Mouse (Mus musculus): ENCODE data around the gene Gm525. TPM values are rescaled to one million over a fixed set of nuclear protein-coding genes. Genes with fewer than 3 reads are reported as not detected.
"Not testable (repeated sequence)": the region's sequence is repeated elsewhere in the genome, so short reads cannot be mapped to it uniquely, and the experiment has no call there.

Gm525 gene
- not detected for total RNA-seq (2018; cell fraction: chromatin; rRNA removed)
- not detected for total RNA-seq (2018; cell fraction: cytosol; rRNA removed)
- not detected for total RNA-seq (2018; cell fraction: nucleus; rRNA removed)
- not detected in 3 replicates for polyA plus RNA-seq (2018)

DNA sequence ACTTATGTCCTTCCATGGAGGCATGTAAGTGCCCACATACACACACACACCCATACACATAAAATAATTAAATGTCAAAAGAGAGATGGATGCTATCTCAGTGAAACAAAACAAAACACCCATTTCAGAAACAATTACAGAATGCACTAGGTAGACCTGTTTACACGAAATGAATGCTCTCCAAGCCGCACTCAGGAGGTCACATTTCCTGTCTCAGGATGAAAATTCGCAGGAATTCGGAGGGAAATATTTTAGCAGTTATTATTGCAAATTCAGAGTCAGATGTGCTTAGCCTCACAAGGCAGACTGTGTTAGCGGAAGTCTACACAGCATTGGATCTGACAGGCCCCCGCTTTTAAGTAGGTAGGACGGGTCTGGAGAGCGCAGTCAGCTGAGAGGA is at the start of gene Gm525:
Gene Gm525, plus strand, starts transcription at position 301 of the 400 bp plus-strand sequence.
- no peaks in the 10 kb centered on the region for H3K36me3 ChIP-seq (ENCODE audit: inconsistent target)
- H3K79me2 ChIP-seq (ENCODE audit: inconsistent target), result no peaks in the 10 kb centered on the region
- 100% methylated on average over 6 of the region's 8 CpGs for WGBS (ENCODE audit: missing documents)
- no peak within 1 kb of the TSS for H3K27ac ChIP-seq
- no peak within 1 kb of the TSS for H3K4me3 ChIP-seq (ENCODE audit: inconsistent target)

DNA sequence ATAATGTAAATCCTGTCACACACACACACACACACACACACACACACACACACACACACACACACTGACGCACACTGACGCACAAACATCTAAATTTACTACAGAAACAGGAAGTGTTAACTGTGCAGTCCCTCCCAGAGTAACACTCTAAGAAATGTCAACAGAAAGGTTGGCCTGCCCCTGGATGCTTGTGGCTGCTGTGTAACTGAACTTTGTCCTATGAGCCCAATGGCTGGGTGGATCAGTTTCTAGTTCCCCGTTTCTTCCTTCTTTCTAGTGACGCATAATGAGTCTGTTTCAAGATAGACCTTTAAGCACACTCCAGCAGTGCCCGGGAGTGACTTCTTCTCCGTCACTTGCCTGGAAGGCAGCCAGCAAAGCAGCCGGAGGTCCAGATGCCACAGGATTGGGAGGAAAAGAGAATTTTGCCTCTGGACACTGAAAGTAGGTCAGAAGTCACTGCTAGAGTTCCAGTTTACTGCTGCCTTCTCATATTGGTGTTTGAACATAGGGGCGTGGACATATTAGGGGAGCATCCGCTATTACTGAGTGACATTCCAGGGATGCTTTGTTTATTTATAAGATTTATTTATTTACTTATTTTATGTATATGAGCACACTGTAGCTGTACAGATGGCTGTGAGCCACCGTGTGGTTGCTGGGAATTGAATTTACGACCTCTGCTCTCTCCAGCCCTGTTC is 49.3 kb upstream of the Gm525 start:
- Histone ChIP-seq H3K79me2 (ENCODE audit: inconsistent target) (peaks cover 3% of the 10 kb centered on the region), H3K4me3 (ENCODE audit: inconsistent target) (no peak overlapping the region), H3K27ac (peak overlapping the region; percentile 74), H3K36me3 (ENCODE audit: inconsistent target) (peaks cover 20% of the 10 kb centered on the region)
- WGBS (ENCODE audit: missing documents), result 30% methylated on average over 10 of the region's 11 CpGs

DNA sequence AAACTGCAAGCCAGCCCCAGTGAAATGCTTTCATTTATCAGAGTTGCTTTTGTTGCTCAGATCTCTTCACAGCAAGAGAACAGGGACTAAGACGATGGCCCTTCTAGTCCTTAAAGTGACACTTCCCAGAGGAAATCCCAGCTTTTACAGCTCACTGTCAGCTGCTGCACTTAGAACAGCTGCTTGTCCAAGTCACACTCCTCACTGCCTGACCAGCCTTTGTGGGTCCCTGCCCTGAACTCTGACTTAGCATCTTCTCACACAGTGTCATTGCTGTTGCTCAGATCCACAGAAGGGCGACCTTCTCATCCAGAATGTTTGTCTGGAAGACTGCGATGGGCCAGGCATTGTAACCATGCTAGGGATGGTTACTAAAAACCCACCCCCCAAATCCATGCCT is 48.0 kb upstream of the Gm525 start:
- Histone ChIP-seq H3K27ac (peak overlapping the region; percentile 74), H3K79me2 (ENCODE audit: inconsistent target) (peaks cover 6% of the 10 kb centered on the region; the same call in 1 of the 2 replicates), H3K4me3 (ENCODE audit: inconsistent target) (no peak overlapping the region), H3K36me3 (ENCODE audit: inconsistent target) (peaks cover 7% of the 10 kb centered on the region; the same call in 1 of the 2 replicates)
- 95% methylated on average over 3 of the region's 3 CpGs for WGBS (ENCODE audit: missing documents)

DNA sequence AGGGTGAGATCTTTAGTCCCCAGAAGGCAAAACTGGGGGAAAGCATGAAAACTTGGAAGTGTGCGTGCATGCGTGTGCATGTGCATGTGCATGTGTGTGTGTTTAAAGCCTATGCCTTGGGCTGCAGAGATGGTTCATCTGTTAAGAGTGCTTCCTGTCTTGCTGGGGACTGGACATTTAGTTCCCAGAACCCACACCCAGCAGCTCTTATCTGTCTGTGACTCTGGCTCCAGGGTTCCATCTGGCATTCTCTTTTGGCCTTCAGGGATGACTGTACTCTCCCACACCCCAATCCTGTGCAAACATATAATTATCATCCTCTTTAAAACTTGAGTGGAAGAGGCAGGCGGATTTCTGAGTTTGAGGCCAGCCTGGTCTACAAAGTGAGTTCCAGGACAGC is 47.5 kb upstream of the Gm525 start:
- Histone ChIP-seq H3K79me2 (ENCODE audit: inconsistent target) (peaks cover 6% of the 10 kb centered on the region; the same call in 1 of the 2 replicates), H3K4me3 (ENCODE audit: inconsistent target) (no peak overlapping the region), H3K27ac (peak overlapping the region; percentile 74; the same call in 1 of the 2 replicates), H3K36me3 (ENCODE audit: inconsistent target) (peaks cover 2% of the 10 kb centered on the region; the same call in 1 of the 2 replicates)
- WGBS (ENCODE audit: missing documents), result 100% methylated on average over 3 of the region's 3 CpGs

DNA sequence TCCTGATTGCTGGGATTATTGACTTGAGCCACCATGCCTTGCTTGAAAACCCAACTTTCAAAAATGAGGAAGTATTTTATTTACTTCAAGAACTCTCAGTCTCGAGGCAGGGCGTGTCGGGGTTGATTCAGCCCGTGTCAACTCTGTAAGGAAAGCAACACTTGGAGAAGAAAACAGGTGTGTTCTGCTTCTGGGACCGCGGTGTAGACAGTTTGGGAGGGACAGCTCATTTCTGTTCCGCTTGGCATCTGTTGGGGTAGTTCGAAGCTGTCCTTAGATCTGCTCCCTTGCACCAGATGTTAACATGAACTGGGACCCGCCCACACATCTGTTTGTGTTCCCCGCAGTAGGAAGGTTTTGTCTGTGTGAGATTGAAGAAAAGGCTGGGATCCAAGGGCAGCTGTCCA is 45.7 kb upstream of the Gm525 start:
- H3K79me2 ChIP-seq (ENCODE audit: inconsistent target), result peaks cover 6% of the 10 kb centered on the region; the same call in 1 of the 2 replicates
- 9% methylated on average over 10 of the region's 10 CpGs for WGBS (ENCODE audit: missing documents)
- no peaks in the 10 kb centered on the region for H3K36me3 ChIP-seq (ENCODE audit: inconsistent target)
- H3K27ac ChIP-seq, result peak overlapping the region; percentile 81
- peak overlapping the region; percentile 1; the same call in 1 of the 2 replicates for H3K4me3 ChIP-seq (ENCODE audit: inconsistent target)

DNA sequence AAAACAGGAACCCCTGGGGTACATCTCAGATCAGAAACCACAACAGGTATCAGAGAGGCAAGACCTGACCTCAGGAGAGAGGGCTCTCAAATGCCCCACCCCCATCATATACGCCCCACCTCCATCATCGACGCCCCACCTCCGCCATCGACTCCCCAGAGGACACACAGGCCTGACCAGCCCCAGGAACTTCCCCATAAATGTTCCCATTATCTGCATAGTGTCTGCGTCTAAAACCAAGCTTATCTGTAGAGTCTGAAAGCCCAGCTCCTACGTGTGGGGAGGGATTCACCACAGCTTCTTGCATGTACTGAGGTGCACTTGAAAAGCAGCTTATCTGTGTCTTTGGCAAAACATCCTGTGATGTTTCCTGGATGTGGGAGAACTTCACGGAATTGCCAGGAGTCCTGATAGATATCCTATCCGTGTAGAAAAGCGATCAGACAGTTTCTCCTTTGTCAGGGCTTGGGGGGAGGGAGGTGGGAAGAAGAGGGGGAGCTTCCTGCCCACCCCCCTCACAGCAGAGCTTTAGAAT is 44.7 kb upstream of the Gm525 start:
- WGBS (ENCODE audit: missing documents), result 27% methylated on average over 9 of the region's 10 CpGs
- peaks cover 6% of the 10 kb centered on the region; the same call in 1 of the 2 replicates for H3K79me2 ChIP-seq (ENCODE audit: inconsistent target)
- peak overlapping the region; percentile 81 for H3K27ac ChIP-seq
- no peaks in the 10 kb centered on the region for H3K36me3 ChIP-seq (ENCODE audit: inconsistent target)
- no peak overlapping the region for H3K4me3 ChIP-seq (ENCODE audit: inconsistent target)

DNA sequence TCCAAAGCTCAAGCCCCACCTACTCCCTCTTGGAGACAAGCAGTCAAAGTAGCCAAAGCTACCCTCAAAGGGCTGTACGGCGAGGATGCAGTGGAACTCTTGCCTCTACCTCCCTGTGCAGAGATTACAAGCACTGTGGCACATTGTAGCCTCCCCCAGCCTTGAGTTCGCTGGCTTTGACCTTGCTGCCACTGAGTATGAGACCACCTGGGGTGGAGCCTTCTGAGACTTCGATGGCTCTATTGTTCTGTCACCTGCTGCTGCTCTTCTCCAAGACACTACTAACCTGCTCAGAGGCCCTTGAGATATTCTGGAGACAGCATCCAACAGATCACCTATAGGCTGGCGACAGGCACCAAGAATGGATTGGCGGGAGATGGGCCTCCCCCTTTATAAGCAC is 43.1 kb upstream of the Gm525 start:
- H3K4me3 ChIP-seq (ENCODE audit: inconsistent target), result no peak overlapping the region
- 95% methylated on average over 6 of the region's 6 CpGs for WGBS (ENCODE audit: missing documents)
- H3K27ac ChIP-seq, result peak overlapping the region; percentile 48
- H3K79me2 ChIP-seq (ENCODE audit: inconsistent target), result peaks cover 6% of the 10 kb centered on the region; the same call in 1 of the 2 replicates
- H3K36me3 ChIP-seq (ENCODE audit: inconsistent target), result no peaks in the 10 kb centered on the region

DNA sequence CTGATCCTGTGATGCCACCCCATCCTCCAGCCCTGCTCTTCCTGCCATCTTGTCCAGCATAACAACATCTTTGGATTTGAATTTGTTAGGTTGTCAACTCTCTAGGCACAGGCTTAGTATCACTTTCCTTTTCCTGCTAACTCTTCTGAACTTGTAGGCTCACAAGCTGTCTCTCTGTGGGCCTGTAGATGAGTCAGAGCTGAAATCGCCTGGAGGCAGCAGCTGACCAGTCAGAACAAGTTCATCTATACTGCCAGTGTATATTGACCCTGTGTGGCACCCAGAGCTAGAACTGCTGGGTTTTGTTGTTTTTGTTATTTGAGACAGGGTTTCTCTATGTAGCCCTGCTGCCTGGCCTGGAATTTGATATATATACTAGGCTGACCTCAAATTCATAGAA is 42.5 kb upstream of the Gm525 start:
- WGBS (ENCODE audit: missing documents), result 29% methylated on average over 1 of the region's 1 CpGs
- no peak overlapping the region for H3K4me3 ChIP-seq (ENCODE audit: inconsistent target)
- peak overlapping the region; percentile 48 for H3K27ac ChIP-seq
- H3K79me2 ChIP-seq (ENCODE audit: inconsistent target), result peaks cover 6% of the 10 kb centered on the region; the same call in 1 of the 2 replicates
- no peaks in the 10 kb centered on the region for H3K36me3 ChIP-seq (ENCODE audit: inconsistent target)

DNA sequence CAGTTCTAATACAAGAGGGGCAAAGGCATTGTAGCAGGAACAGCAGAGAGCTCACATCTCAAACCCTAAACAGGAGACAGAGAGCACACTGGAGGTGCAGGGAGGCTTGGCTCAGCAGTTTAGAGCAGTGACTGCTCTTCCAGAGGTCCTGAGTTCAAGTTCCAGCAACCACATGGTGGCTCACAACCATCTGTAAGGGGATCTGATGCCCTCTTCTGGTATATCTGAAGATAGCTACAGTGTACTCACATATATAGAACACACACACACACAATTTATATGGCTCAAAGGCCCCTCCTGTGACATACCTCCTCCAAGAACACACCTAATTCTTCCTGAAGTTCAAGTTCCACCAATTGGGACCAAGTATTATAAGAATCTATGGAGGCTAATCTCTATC is 39.0 kb upstream of the Gm525 start:
- Histone ChIP-seq H3K4me3 (ENCODE audit: inconsistent target) (no peak overlapping the region), H3K79me2 (ENCODE audit: inconsistent target) (peaks cover 6% of the 10 kb centered on the region; the same call in 1 of the 2 replicates), H3K36me3 (ENCODE audit: inconsistent target) (no peaks in the 10 kb centered on the region), H3K27ac (no peak overlapping the region)

DNA sequence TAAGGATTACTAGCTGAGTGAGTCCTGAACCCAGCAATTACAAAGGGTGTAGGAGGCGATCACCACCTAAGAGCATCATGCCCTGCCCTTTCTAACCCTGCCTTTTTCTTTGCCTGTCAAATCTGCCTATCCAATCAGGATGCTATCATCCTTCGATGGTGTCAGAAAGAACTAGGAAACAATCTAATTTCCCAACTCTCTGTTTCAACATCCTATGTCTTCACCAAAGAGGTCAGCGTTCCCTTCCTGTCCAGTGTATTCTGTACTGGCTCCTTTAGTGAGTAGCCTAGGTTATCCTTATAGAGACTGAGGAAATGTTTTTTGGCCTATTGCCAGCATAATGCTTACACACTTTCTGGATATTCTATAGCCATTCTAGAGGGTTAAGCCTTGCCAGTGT is 38.1 kb upstream of the Gm525 start:
- WGBS (ENCODE audit: missing documents), result 55% methylated on average over 3 of the region's 3 CpGs
- peaks cover 4% of the 10 kb centered on the region; the same call in 1 of the 2 replicates for H3K36me3 ChIP-seq (ENCODE audit: inconsistent target)

DNA sequence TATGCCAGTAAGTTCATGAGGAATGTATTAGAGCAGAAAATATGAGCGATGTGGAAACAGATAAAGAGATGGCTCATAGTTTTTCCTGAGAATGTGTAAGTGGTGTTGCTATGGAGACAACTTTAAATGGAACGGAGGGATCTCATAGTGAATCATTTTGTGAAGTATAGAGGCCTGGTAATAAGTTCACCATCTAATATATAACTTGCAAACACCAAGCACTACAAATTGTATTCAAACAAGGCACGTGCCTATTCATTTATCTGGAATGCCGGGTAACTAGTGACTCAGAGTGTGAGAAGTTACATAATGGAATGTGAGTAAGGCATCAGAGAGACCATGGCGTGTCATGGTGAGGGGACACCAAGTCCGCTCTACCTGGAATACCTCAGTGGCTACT is 35.1 kb upstream of the Gm525 start:
- H3K4me3 ChIP-seq (ENCODE audit: inconsistent target), result no peak overlapping the region
- 82% methylated on average over 6 of the region's 6 CpGs for WGBS (ENCODE audit: missing documents)
- H3K27ac ChIP-seq, result no peak overlapping the region
- H3K79me2 ChIP-seq (ENCODE audit: inconsistent target), result no peaks in the 10 kb centered on the region
- H3K36me3 ChIP-seq (ENCODE audit: inconsistent target), result peaks cover 27% of the 10 kb centered on the region

More for the DNA sequence above, 38.1 kb upstream of the Gm525 start:
- no peak overlapping the region for H3K4me3 ChIP-seq (ENCODE audit: inconsistent target)
- H3K27ac ChIP-seq, result no peak overlapping the region
- H3K79me2 ChIP-seq (ENCODE audit: inconsistent target), result no peaks in the 10 kb centered on the region; the same call in 1 of the 2 replicates

DNA sequence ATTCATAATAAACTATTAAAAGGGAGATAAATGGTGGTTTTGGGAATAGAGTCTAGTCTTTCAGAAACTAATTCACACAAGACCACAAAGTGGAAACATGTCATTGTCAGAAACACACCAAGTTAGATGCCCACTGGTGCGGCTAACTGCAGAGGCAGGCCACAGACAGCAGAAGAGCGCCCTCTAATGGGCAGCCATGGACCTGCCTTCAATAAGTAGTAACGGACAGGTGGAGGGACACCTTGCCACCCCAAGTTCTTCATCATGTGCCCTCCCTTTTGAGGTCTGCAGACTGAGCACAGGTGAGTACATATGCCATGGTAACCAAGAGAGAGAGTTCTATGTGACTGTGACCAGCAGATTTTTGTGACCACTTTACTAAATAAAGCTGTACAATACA is 34.3 kb upstream of the Gm525 start:
- Histone ChIP-seq H3K36me3 (ENCODE audit: inconsistent target) (peaks cover 30% of the 10 kb centered on the region), H3K79me2 (ENCODE audit: inconsistent target) (no peaks in the 10 kb centered on the region), H3K4me3 (ENCODE audit: inconsistent target) (no peak overlapping the region), H3K27ac (no peak overlapping the region)
- WGBS (ENCODE audit: missing documents), result 41% methylated on average over 3 of the region's 3 CpGs

DNA sequence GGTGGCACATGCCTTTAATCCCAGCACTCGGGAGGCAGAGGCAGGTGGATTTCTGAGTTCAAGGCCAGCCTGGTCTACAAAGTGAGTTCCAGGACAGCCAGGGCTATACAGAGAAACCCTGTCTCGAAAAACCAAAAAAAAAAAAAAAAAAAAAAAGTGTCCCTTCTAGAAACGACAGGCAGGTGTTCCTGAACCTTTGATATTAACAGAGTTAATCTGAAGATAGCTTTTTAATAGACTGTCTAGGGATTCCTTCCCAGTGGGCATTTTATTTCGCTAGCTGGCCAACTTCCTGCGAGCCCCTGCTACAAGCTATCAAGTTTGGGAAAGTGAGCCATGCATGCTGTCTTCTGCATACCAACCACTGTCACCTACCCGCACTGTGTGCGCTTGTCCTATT is 32.6 kb upstream of the Gm525 start:
- peaks cover 36% of the 10 kb centered on the region for H3K36me3 ChIP-seq (ENCODE audit: inconsistent target)
- 94% methylated on average over 5 of the region's 7 CpGs for WGBS (ENCODE audit: missing documents)
- not testable (repeated sequence) for H3K4me3 ChIP-seq (ENCODE audit: inconsistent target); H3K79me2 ChIP-seq (ENCODE audit: inconsistent target); H3K27ac ChIP-seq

DNA sequence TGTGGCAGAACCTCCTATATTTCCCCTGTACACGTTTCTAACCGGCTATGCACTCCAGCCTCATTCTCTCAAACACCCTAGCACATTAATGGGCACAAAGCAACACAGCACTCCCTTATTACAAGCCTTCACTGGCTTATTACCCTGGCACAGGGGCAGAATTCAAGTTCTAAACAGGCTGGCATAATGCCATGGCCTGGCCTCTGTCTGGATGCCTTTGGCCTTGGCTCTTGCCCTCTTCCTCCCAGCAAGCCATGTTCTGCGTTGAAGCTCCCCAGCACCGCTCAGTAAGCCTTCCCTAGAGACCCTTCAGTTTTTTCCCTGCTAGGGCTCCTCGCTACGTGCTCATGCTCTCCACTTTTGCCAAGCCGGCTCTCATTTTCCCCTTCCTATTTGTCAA is 30.6 kb upstream of the Gm525 start:
- no peak overlapping the region for H3K27ac ChIP-seq
- H3K36me3 ChIP-seq (ENCODE audit: inconsistent target), result peaks cover 45% of the 10 kb centered on the region

DNA sequence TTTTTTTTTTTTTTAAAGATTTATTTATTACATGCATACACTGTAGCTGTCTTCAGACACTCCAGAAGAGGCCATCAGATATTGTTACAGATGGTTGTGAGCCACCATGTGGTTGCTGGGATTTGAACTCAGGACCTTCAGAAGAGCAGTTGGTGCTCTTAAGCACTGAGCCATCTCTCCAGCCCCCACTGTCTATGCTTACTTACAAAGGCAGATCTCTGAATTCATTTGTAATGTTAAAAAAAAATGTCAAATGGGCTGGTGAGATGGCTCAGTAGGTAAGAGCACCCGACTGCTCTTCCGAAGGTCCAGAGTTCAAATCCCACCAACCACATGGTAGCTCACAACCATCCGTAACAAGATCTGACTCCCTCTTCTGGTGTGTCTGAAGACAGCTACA is 28.1 kb upstream of the Gm525 start:
- 100% methylated on average over 3 of the region's 3 CpGs for WGBS (ENCODE audit: missing documents)
- H3K36me3 ChIP-seq (ENCODE audit: inconsistent target), result peaks cover 57% of the 10 kb centered on the region

More for the DNA sequence above, 30.6 kb upstream of the Gm525 start:
- no peaks in the 10 kb centered on the region for H3K79me2 ChIP-seq (ENCODE audit: inconsistent target)
- 95% methylated on average over 4 of the region's 7 CpGs for whole genome bisulfite sequencing (ENCODE audit: missing documents)
- no peak overlapping the region for H3K4me3 ChIP-seq (ENCODE audit: inconsistent target)

More for the DNA sequence above, 28.1 kb upstream of the Gm525 start:
- not testable (repeated sequence) for H3K79me2 ChIP-seq (ENCODE audit: inconsistent target); H3K4me3 ChIP-seq (ENCODE audit: inconsistent target); H3K27ac ChIP-seq
